Mouse (Mus musculus) 416B (cell line): ENCODE results near the gene 5730507C01Rik.
"Not testable (repeated sequence)": the region's sequence is repeated elsewhere in the genome, so short reads cannot be mapped to it uniquely, and the experiment has no call there.

ENCODE experiments used
- DNase-seq: peaks from one replicate; pipeline ENCODE4 v3.0.0; 2011; ENCODE audit warnings: low read depth

5730507C01Rik gene

DNA sequence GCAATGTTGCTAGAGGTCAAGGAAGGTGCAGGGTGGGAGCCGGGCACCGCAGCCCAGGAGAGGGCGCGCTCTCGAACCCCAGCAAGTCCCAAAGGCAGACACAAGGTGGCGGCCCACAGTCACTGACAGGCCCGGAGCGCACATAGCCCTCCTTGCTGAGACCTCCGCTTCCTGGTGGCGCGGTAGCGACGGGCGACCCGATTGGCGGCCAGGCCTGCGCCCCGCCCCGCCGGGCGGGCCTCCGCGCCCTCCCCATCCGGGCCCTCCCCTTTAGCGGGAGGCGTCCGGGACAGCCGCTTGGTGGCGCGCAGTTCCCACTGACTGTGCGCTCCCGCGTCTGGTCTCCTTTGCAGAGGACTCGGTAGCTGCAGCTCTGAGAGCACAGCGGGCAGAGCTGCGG is at the start of gene 5730507C01Rik:
Gene 5730507C01Rik (plus strand): TSS at position 340 of the 400 bp plus-strand sequence.
- DNase-seq = no peak

DNA sequence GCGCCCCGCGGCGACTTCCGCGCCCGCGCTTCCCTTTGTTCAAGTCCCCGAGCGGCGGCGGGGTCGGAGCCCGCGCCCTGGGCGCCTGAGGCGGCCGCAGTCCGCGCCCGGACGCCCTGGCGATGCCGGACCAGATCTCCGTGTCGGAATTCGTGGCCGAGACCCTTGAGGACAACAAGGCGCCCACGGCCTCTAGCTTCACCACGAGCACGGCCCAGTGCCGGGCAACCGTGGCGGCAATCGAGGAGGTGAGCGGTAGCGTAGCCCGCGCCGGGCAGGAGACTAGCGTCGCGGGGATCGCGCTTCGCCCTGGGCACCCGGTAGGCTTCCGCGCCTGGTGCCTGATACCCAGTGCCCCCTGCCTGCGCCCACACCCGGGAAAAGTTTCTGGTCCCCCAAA is 306 bp downstream of the 5730507C01Rik start:
- not testable (repeated sequence) for DNase-seq

DNA sequence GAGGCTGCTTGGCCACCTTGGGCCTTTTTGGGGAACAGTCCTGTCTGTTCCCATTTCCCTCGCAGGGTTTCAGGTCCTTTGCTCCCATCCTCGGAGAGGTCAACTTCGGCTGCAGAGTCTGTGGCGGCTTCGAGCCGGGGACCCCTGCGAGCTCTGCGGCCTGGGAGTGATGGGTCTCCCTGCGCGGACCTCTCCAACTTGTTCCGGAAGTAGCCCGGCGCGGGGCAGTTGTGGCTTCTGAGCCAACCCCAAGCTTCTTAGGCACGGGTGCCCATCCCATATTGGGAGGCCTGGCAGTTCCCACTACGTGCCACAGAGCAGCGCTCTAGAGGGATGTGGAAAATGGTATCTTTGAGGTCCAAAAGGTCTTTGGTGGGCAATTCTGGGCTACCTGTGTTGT is 767 bp downstream of the 5730507C01Rik start:
- not testable (repeated sequence) for DNase-seq
